Mouse (Mus musculus): Measurements from ENCODE around the gene Usp31. TPM values are rescaled to one million over a fixed set of nuclear protein-coding genes. Genes with fewer than 3 reads are reported as not detected.

The Usp31 gene
- total RNA-seq (2021), result 10 to 100 TPM; 40.3 to 40.9 TPM
- long read RNA-seq, partial matches to known transcripts, result 0 of 5 reads
- long read RNA-seq, other reads (novel, unspliced or antisense), result 5 of 5 reads

- peak; percentile 90 to 94 for DNase-seq (ENCODE audit: low spot score in 2 of 2)
Measured at GRCm38 (mm10) chr7:121707073-121707667, at the start of gene Usp31. Gene Usp31, minus strand, starts transcription at chr7:121707253.

DNA sequence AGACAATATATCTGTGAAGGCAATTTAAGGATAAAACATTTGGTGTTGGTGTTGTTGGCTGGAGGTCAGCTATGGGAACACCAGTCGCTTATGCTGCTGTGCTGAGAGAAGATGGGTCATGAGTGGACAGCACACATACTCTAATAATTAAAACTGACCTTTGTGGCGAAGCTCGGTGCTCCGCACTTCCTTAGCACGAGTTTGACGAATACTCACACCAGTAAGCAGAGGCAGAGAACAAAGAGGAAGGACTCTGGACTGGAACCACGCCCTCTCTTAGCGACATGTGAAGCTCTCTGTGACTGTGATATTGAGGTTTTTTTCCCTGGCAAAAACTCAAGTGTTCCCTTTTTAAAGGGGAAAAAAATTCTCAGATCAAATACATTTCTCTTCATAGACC is 47.7 kb upstream of the Usp31 start:
- DNase-seq (ENCODE audit: low spot score in 2 of 2), result no peak

- DNase-seq (ENCODE audit: low spot score in 2 of 2), result no peak
Measured at GRCm38 (mm10) chr7:121750244-121750643, 43.2 kb upstream of the Usp31 start.

GRCm38 (mm10) chr7:121737511-121738415 is 30.7 kb upstream of the Usp31 start:
- DNase-seq (ENCODE audit: low spot score in 2 of 2), result peak; percentile 28 to 32

DNA sequence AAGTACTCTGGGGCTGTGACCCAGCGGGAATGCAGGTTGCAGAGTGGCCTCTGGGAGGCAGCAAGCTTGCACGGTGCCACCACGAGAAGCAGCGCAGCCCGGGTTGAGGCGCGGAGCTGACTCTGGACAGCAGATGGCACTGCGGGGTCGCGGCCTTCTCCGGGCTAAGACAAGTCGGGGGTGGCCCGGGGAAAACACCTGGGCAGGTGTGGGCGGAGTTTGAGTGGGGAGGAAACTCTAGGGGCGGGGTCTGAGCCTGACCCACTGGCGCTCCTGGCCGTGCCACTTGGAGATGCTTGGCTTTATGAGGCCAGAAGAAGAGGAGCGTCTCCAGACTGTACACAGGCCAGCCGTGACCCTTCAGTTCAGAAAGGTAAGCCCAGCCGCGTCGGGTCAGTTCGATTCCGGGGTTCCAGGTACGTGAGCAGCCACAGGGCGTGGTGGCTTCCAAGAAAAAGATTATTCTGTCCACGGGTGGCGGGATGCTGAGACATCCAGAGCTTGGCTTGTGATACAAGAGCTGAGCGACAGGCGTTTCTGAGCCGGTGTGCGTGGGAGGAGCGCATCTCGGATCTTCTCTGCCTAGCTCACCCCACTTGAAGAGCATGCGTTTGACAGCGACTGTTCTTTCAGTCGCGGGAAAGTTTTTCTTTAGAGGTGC is 27.2 kb upstream of the Usp31 start, which contains the start of gene Scnn1g:
Scnn1g (plus strand) TSS at position 309 of the 661 bp plus-strand sequence.
- DNase-seq (ENCODE audit: low spot score in 2 of 2), result peak; percentile 90 to 93

DNA sequence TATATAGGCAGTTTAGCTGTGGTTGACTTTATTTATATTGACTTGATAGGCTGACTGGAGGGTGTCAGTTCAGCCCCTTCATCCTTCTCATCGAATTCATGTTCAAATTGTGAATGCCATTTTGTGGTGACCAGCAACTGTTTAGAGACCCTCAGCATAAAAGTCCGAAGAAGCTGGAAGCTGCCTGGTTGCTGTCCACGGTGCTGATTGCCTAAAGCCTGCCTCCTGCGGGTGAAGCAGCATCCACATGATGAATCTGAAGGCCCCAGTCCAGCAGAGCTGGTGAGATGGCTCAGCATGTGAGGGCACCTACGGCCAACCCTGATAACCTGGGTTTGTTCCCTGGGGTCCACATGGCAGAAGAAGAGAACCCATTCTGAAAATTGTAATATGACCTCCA is 23.2 kb upstream of the Usp31 start:
- peak; percentile 24 to 34 for DNase-seq (ENCODE audit: low spot score in 2 of 2)

DNA sequence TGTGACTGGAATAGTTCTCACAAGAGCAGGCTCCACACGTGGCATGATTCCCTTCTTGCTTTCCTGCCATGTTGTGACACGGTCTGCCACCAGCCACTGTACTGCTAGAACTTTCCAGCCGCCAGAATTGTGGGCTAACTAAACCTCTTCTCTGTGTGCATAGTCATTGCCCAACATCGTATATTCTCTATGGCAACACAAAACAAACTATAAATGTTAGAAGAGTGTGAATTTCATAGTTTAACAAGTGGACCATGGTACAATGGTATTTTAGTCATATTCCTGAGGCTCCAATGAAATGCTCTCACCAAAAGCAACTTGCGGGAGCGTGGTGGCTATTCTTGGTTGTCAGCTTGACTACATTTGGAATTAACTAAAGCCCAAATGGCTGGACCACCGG is 10.0 kb upstream of the Usp31 start:
- DNase-seq (ENCODE audit: low spot score in 2 of 2), result no peak

- no peak for DNase-seq (ENCODE audit: low spot score in 2 of 2)
Measured at GRCm38 (mm10) chr7:121711171-121711570, 4.1 kb upstream of the Usp31 start.

GRCm38 (mm10) chr7:121706411-121707072 is 511 bp downstream of the Usp31 start:
- DNase-seq (ENCODE audit: low spot score in 2 of 2), result peak; percentile 51 to 68

GRCm38 (mm10) chr7:121705051-121705450 is 2.0 kb downstream of the Usp31 start:
- no peak for DNase-seq (ENCODE audit: low spot score in 2 of 2)

DNA sequence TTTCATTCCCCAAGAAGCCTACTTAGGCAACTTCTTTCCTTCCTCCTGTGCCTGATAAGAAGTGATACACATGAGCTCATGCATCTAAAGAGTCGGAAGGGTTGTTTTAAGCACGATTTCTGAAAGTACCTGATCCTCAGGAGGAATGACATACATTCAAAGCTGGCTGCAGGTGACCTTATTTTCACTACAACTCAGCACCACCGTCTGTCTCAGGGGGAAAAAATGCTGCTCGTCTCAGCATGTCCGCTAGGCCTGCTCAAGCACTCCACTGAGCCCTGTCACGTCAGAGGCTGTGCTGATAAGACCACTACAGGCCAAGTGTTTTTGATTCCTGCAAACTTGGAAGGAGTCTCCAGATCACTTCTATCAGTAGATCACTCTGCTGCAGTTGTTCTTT is 5.1 kb downstream of the Usp31 start:
- no peak for DNase-seq (ENCODE audit: low spot score in 2 of 2)

DNA sequence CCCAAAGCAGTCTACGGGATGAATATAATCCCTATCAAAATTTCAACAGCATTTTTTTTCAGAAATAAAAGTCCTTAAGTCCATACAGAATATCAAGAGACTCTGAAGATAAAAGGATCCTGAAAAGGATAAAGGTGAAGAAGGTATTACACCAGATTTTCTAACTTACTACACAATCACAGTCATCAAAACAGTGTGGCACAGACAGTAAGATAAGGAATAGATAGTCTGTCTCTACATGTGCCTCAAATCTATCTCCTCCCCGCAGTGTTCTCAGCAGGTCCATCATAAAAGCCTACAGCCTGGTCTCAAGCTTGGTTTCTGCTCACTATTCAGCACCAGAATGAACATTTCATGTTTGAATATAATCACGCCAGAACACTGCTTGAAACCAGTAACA is 6.6 kb downstream of the Usp31 start:
- no peak for DNase-seq (ENCODE audit: low spot score in 2 of 2)

DNA sequence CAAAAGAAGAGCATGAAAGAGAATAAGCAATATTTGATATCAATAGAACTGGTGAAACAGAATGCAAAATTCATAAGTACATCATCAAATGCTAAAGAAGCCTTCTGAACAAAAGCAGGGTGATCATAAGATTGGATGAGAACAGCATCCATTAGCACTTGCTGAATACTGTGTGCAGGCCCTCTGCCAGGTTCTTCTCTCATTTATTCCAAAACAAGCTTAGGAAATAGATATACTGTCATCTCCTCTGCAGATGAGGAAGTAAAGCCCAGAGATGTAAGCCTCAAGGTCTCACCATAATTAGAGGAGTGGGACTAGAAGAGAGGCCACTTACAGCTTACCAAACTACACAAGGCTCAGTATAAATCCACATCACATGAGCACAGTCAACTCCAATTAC is 7.8 kb downstream of the Usp31 start:
- no peak for DNase-seq (ENCODE audit: low spot score in 2 of 2)

DNA sequence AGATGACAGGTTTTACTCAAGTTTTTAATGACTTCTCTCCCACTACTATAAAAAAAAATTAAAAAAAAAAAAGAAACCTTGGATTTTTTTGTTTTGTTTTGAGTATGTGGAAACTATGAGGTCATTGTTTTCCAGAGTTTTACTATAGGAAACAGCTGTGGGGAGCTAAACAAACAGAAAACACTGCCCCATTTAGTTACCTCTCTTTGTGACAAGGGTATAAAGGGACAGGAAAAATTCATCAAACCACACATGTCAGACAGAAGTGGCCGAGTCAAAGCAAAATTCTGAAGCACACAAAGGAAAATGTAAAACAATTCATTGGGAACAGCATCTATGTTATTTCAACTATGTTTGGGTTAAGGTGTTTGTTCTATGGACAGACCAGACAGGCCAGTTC is 9.5 kb downstream of the Usp31 start:
- no peak for DNase-seq (ENCODE audit: low spot score in 2 of 2)

DNA sequence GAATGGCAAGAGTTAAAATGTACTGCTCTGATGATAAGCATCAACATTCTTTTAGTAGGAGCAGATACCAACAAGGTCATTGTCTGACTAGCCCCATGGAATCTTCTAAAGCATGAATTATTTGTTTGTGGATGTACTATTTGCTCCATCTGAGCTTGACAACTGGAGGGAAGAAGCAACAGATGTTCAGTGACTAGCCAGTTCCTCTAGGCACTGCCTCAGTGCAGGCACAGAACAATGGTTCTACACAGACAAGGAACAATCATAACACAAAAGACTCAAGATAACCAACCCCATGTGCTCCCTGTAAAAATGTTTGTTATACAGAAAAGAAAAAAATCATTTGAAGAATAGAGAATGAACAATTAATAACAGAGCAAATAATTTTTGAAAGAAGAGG is 9.9 kb downstream of the Usp31 start:
- no peak for DNase-seq (ENCODE audit: low spot score in 2 of 2)

- DNase-seq (ENCODE audit: low spot score in 2 of 2), result no peak
Measured at GRCm38 (mm10) chr7:121691803-121692202, 15.2 kb downstream of the Usp31 start.

DNA sequence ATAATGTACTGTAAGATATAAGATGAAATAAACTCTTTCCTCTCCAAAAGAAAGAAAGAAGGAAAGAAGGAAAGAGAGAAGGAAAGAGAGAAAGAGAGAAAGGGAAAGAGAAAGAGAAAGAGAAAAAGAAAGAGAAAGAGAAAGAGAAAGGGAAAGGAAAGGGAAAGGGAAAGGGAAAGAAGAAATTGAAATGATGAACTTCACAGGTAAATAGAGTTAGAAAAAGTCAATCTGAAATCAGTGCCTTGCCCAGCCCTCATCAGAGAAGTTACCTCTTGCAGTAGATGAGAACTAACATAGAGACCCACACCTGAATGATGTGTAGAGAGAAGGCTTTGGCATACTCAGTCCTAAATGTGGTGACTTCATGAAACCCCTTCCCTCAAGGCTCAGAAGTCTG is 17.7 kb downstream of the Usp31 start:
- no peak for DNase-seq (ENCODE audit: low spot score in 2 of 2)

GRCm38 (mm10) chr7:121685140-121685984 is 21.7 kb downstream of the Usp31 start:
- no peak for DNase-seq (ENCODE audit: low spot score in 2 of 2)

DNA sequence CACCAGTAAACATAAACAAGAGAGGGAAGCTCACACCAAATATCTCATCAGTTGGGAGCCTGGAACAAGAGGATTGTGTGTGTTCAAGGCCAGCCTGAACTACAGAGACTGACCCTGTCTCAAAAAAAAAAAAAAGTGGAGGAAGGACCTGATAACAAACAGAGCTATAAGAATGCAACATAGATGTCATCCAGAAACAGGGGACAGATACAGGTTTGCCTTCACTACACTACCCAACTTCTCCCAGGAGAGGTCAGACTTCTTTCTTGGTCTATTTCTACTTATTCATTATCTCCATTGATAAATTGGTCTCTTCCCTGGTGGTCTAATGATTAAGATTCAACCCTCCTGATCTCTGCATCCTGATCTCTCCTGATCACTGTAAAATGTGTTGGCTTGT is 25.9 kb downstream of the Usp31 start:
- DNase-seq (ENCODE audit: low spot score in 2 of 2), result no peak

GRCm38 (mm10) chr7:121677105-121677753 is 29.8 kb downstream of the Usp31 start:
- DNase-seq (ENCODE audit: low spot score in 2 of 2), result no peak
